Mouse (Mus musculus) layer of hippocampus, adult 18-20 months (tissue): ENCODE results near the gene Cenpn. TPM values are rescaled to one million over a fixed set of nuclear protein-coding genes. Genes with fewer than 3 reads are reported as not detected.
A peak's percentile ranks its signal among the peaks of the same experiment; 100 is the strongest.

ENCODE experiments used
- DNase-seq, 2 experiments: peaks; one replicate each; pipeline ENCODE4 v3.0.0; 2022; ENCODE audit warnings: low spot score in 2 of 2
- total RNA-seq, 2 experiments: library from RNA; stranded (reverse); gene quantifications; 2 replicates each; pipeline ENCODE4 v1.2.3; 2021

Gene Cenpn
- total RNA-seq, 2 experiments from 2014 or later, result 0.81 to 1.2 TPM

- no peak for DNase-seq
These were observed 20.9 kb downstream of the Cenpn start for GRCm38 (mm10) chr8:116942284-116943058.

- DNase-seq, result peak; percentile 57 to 85
These were observed 21.6 kb downstream of the Cenpn start, which contains the start of gene Atmin for GRCm38 (mm10) chr8:116943161-116943554. TSS of gene Atmin (plus strand) at chr8:116943393.

GRCm38 (mm10) chr8:116943555-116944384 lies 22.2 kb downstream of the Cenpn start:
- peak; percentile 15 to 24 for DNase-seq

- no peak for DNase-seq
These were observed 22.8 kb downstream of the Cenpn start for GRCm38 (mm10) chr8:116944385-116944696.

GRCm38 (mm10) chr8:116945169-116945910 lies 23.8 kb downstream of the Cenpn start:
- no peak for DNase-seq

GRCm38 (mm10) chr8:116946268-116946838 lies 24.8 kb downstream of the Cenpn start:
- DNase-seq, result peak; percentile 33 to 57

GRCm38 (mm10) chr8:116946851-116947250 lies 25.3 kb downstream of the Cenpn start:
- DNase-seq, result no peak

GRCm38 (mm10) chr8:116947589-116947988 lies 26.1 kb downstream of the Cenpn start:
- DNase-seq, result no peak

- DNase-seq, result no peak
These were observed 29.8 kb downstream of the Cenpn start for GRCm38 (mm10) chr8:116951369-116951768.

- no peak for DNase-seq
These were observed 30.2 kb downstream of the Cenpn start for GRCm38 (mm10) chr8:116951778-116952177.

GRCm38 (mm10) chr8:116952428-116952827 lies 30.9 kb downstream of the Cenpn start:
- DNase-seq, result no peak

- peak; percentile 74 to 93 for DNase-seq
These were observed 32.9 kb downstream of the Cenpn start for GRCm38 (mm10) chr8:116954415-116954814.

GRCm38 (mm10) chr8:116969531-116969930 lies 48.0 kb downstream of the Cenpn start:
- DNase-seq, result no peak

GRCm38 (mm10) chr8:116975066-116975465 lies 53.5 kb downstream of the Cenpn start:
- DNase-seq, result no peak

GRCm38 (mm10) chr8:116975606-116976005 lies 54.1 kb downstream of the Cenpn start:
- DNase-seq, result no peak

GRCm38 (mm10) chr8:116978052-116978451 lies 56.5 kb downstream of the Cenpn start:
- DNase-seq, result no peak

- DNase-seq, result peak; percentile 97 to 98
These were observed 57.2 kb downstream of the Cenpn start, which contains the start of gene 1700030J22Rik for GRCm38 (mm10) chr8:116978631-116979256. TSS of gene 1700030J22Rik (minus strand) at chr8:116978959.

- peak; percentile 28 to 73 for DNase-seq
These were observed 58.6 kb downstream of the Cenpn start for GRCm38 (mm10) chr8:116980117-116980516.

- DNase-seq, result no peak
These were observed 68.3 kb downstream of the Cenpn start for GRCm38 (mm10) chr8:116989842-116990241.
